Mouse (Mus musculus) kidney, embryonic 16.5 days (tissue): ENCODE results near the gene Ube2q2. TPM values are rescaled to one million over a fixed set of nuclear protein-coding genes. Genes with fewer than 3 reads are reported as not detected.

ENCODE experiments used
- ATAC-seq: fragments of 200-750 bp; cut with Nextera tagmentation; 2 replicates; pipeline ENCODE4 v1.8.0; 2017; ENCODE audit warnings: moderate TSS enrichment; ENCODE audit not compliant: low FRiP score, low TSS enrichment
- H3K27ac ChIP-seq: fragments of 300-500 bp; sonication (generic); 2 replicates; pipeline ENCODE4 v1.5.1; 2014; ENCODE audit warnings: low read length
- H3K27me3 ChIP-seq: fragments of 300-500 bp; sonication (generic); 2 replicates; pipeline ENCODE4 v1.6.1; 2014; ENCODE audit warnings: low read length, control low read depth, mixed read lengths; ENCODE audit not compliant: insufficient read depth
- H3K36me3 ChIP-seq: fragments of 300-500 bp; sonication (generic); 2 replicates; pipeline ENCODE4 v1.6.1; 2014; ENCODE audit warnings: low read length, control low read depth, mixed read lengths; ENCODE audit not compliant: insufficient read depth
- H3K4me1 ChIP-seq: fragments of 300-500 bp; sonication (generic); 2 replicates; pipeline ENCODE4 v1.6.1; 2014; ENCODE audit warnings: low read length, control low read depth, mixed read lengths; ENCODE audit not compliant: insufficient read depth
- H3K4me2 ChIP-seq: fragments of 300-500 bp; sonication (generic); replicated peaks from 2 replicates; pipeline ENCODE4 v1.6.1; 2014; ENCODE audit warnings: low read depth, low read length
- H3K4me3 ChIP-seq: fragments of 300-500 bp; sonication (generic); 2 replicates; pipeline ENCODE4 v1.5.1; 2014; ENCODE audit warnings: mild to moderate bottlenecking, low read length
- H3K9ac ChIP-seq: fragments of 300-500 bp; sonication (generic); replicated peaks from 2 replicates; pipeline ENCODE4 v1.6.1; 2014; ENCODE audit warnings: low read length
- H3K9me3 ChIP-seq: fragments of 300-500 bp; sonication (generic); 2 replicates; pipeline ENCODE4 v1.6.1; 2016; ENCODE audit warnings: low read length, control low read depth
- WGBS: fragments of 180-500 bp; shearing (Covaris S2); extraction: QIAGEN DNeasy Blood & Tissue Kit; methylation state at CpG from one replicate; pipeline ENCODE4 v1.1.7; 2014; 5-methylcytosine and 5-hydroxymethylcytosine counted together
- polyA plus RNA-seq: library from polyadenylated mRNA; unstranded; fragments of >200 nt; fragmentation: Nextera tagmentation; extraction: Ambion mirVana; gene quantifications from 2 replicates; pipeline ENCODE4 v1.2.1, GENCODE M21; 2015

The Ube2q2 gene
- polyA plus RNA-seq, 1 experiment from 2014 or later = 29.2 TPM

GRCm38 (mm10) chr9:55215056-55215455, 66.4 kb downstream of the Ube2q2 start:
- Histone ChIP-seq H3K9ac (no peak overlapping the region), H3K4me2 (no peak overlapping the region), H3K36me3 (peaks cover 51% of the 10 kb centered on the region), H3K4me3 (no peak overlapping the region), H3K27ac (no peak overlapping the region), H3K4me1 (peaks cover 8% of the 10 kb centered on the region), H3K27me3 (no peaks in the 10 kb centered on the region), H3K9me3 (no peaks in the 10 kb centered on the region)
- WGBS = 54% methylated on average over 3 of the region's 3 CpGs
- no peak for ATAC-seq

- Histone ChIP-seq H3K9me3 (no peaks in the 10 kb centered on the region), H3K27me3 (no peaks in the 10 kb centered on the region), H3K9ac (no peak overlapping the region), H3K36me3 (peaks cover 56% of the 10 kb centered on the region), H3K4me1 (peaks cover 2% of the 10 kb centered on the region), H3K4me3 (no peak overlapping the region), H3K27ac (no peak overlapping the region), H3K4me2 (no peak overlapping the region)
- WGBS = 94% methylated on average over 3 of the region's 3 CpGs
- no peak for ATAC-seq
These were observed 67.0 kb downstream of the Ube2q2 start for GRCm38 (mm10) chr9:55215648-55216047.

- ATAC-seq = no peak
- Histone ChIP-seq H3K36me3 (peaks cover 60% of the 10 kb centered on the region), H3K9ac (no peak overlapping the region), H3K9me3 (no peaks in the 10 kb centered on the region), H3K4me2 (no peak overlapping the region), H3K4me3 (no peak overlapping the region), H3K27ac (no peak overlapping the region), H3K4me1 (peaks cover 2% of the 10 kb centered on the region; the same call in 1 of the 2 replicates), H3K27me3 (no peaks in the 10 kb centered on the region)
- 84% methylated on average over 2 of the region's 2 CpGs for WGBS
These were observed 67.4 kb downstream of the Ube2q2 start for GRCm38 (mm10) chr9:55216078-55216477.

GRCm38 (mm10) chr9:55217381-55217780, 68.7 kb downstream of the Ube2q2 start:
- WGBS = 89% methylated on average over 3 of the region's 3 CpGs
- no peak overlapping the region for H3K4me3 ChIP-seq
- peaks cover 72% of the 10 kb centered on the region for H3K36me3 ChIP-seq
- no peak overlapping the region for H3K9ac ChIP-seq
- H3K4me2 ChIP-seq = no peak overlapping the region
- no peaks in the 10 kb centered on the region for H3K4me1 ChIP-seq
- no peaks in the 10 kb centered on the region for H3K27me3 ChIP-seq
- ATAC-seq = no peak
- H3K27ac ChIP-seq = no peak overlapping the region
- no peaks in the 10 kb centered on the region for H3K9me3 ChIP-seq

- Histone ChIP-seq H3K36me3 (peaks cover 47% of the 10 kb centered on the region), H3K27me3 (no peaks in the 10 kb centered on the region), H3K4me1 (no peaks in the 10 kb centered on the region), H3K4me3 (no peak overlapping the region), H3K9me3 (no peaks in the 10 kb centered on the region), H3K9ac (no peak overlapping the region), H3K4me2 (no peak overlapping the region), H3K27ac (no peak overlapping the region)
- 86% methylated on average over 7 of the region's 7 CpGs for WGBS
- no peak for ATAC-seq
These were observed 76.6 kb downstream of the Ube2q2 start for GRCm38 (mm10) chr9:55225165-55225737.

- H3K27ac ChIP-seq = no peak overlapping the region
- H3K4me2 ChIP-seq = no peak overlapping the region
- no peak overlapping the region for H3K4me3 ChIP-seq
- ATAC-seq = no peak
- no peaks in the 10 kb centered on the region for H3K4me1 ChIP-seq
- no peak overlapping the region for H3K9ac ChIP-seq
- 93% methylated on average over 3 of the region's 3 CpGs for WGBS
- H3K27me3 ChIP-seq = no peaks in the 10 kb centered on the region
- H3K36me3 ChIP-seq = peaks cover 38% of the 10 kb centered on the region
- no peaks in the 10 kb centered on the region for H3K9me3 ChIP-seq
These were observed 77.6 kb downstream of the Ube2q2 start for GRCm38 (mm10) chr9:55226251-55226650.

GRCm38 (mm10) chr9:55228149-55228548, 79.5 kb downstream of the Ube2q2 start:
- Histone ChIP-seq H3K27ac (no peak overlapping the region), H3K36me3 (peaks cover 20% of the 10 kb centered on the region), H3K9me3 (no peaks in the 10 kb centered on the region), H3K9ac (no peak overlapping the region), H3K27me3 (no peaks in the 10 kb centered on the region), H3K4me3 (no peak overlapping the region), H3K4me2 (no peak overlapping the region), H3K4me1 (no peaks in the 10 kb centered on the region)
- 88% methylated on average over 4 of the region's 4 CpGs for WGBS
- no peak for ATAC-seq

GRCm38 (mm10) chr9:55229010-55229409, 80.4 kb downstream of the Ube2q2 start:
- Histone ChIP-seq H3K36me3 (peaks cover 12% of the 10 kb centered on the region), H3K27ac (no peak overlapping the region), H3K4me3 (no peak overlapping the region), H3K9ac (no peak overlapping the region), H3K4me1 (no peaks in the 10 kb centered on the region), H3K9me3 (no peaks in the 10 kb centered on the region), H3K4me2 (no peak overlapping the region), H3K27me3 (no peaks in the 10 kb centered on the region)
- no peak for ATAC-seq
- WGBS = 62% methylated on average over 10 of the region's 10 CpGs

GRCm38 (mm10) chr9:55231544-55231943, 82.9 kb downstream of the Ube2q2 start:
- H3K4me1 ChIP-seq = no peaks in the 10 kb centered on the region
- no peak for ATAC-seq
- H3K27ac ChIP-seq = no peak overlapping the region
- H3K27me3 ChIP-seq = no peaks in the 10 kb centered on the region
- 0 out of 2 replicates have a peak, but pooled peaks cover 3% of the 10 kb centered on the region for H3K9me3 ChIP-seq
- no peaks in the 10 kb centered on the region for H3K36me3 ChIP-seq
- H3K4me3 ChIP-seq = no peak overlapping the region
- H3K9ac ChIP-seq = no peak overlapping the region
- no peak overlapping the region for H3K4me2 ChIP-seq
- WGBS = 63% methylated on average over 6 of the region's 6 CpGs

GRCm38 (mm10) chr9:55232110-55232509, 83.5 kb downstream of the Ube2q2 start:
- Histone ChIP-seq H3K27me3 (no peaks in the 10 kb centered on the region), H3K36me3 (no peaks in the 10 kb centered on the region), H3K9me3 (0 out of 2 replicates have a peak, but pooled peaks cover 3% of the 10 kb centered on the region), H3K4me1 (no peaks in the 10 kb centered on the region), H3K4me3 (no peak overlapping the region), H3K9ac (no peak overlapping the region), H3K27ac (no peak overlapping the region), H3K4me2 (no peak overlapping the region)
- WGBS = 89% methylated on average over 5 of the region's 5 CpGs
- no peak for ATAC-seq
